Mouse (Mus musculus) liver, embryonic 14.5 days (tissue): Measurements from ENCODE around the gene Slc1a5. TPM values are rescaled to one million over a fixed set of nuclear protein-coding genes. Genes with fewer than 3 reads are reported as not detected.

Experiments
- ATAC-seq: fragments of 200-750 bp; cut with Nextera tagmentation; 2 replicates; pipeline ENCODE4 v1.8.0; 2017; ENCODE audit warnings: moderate number of reproducible peaks, mild to moderate bottlenecking, moderate library complexity; ENCODE audit not compliant: insufficient read depth
- DNase-seq, 3 experiments: peaks; one replicate each; pipeline ENCODE4 v3.0.0-alpha.2; 2012 to 2013; ENCODE audit warnings: low read depth in 3 of 3, low spot score in 3 of 3
- H3K27ac ChIP-seq: fragments of 300-500 bp; sonication (generic); 2 replicates; pipeline ENCODE4 v1.5.1; 2014; ENCODE audit warnings: moderate library complexity, mild to moderate bottlenecking, control low read depth, inconsistent platforms
- H3K27me3 ChIP-seq: fragments of 300-500 bp; sonication (generic); 2 replicates; pipeline ENCODE4 v1.6.1; 2014; ENCODE audit warnings: mild to moderate bottlenecking, low read length, moderate library complexity; ENCODE audit not compliant: control insufficient read depth, insufficient read depth
- H3K36me3 ChIP-seq: fragments of 300-500 bp; sonication (generic); replicated peaks from 2 replicates; pipeline ENCODE4 v1.6.1; 2014; ENCODE audit warnings: low read depth; ENCODE audit not compliant: control insufficient read depth, insufficient read depth
- H3K4me1 ChIP-seq, 2 experiments: fragments of 200-500 bp in 1 of 2; fragments of 300-500 bp in 1 of 2; sonication (generic) in 1 of 2; replicated peaks; 2 replicates each; pipeline ENCODE4 v1.6.1; 2012 to 2014; ENCODE audit warnings: antibody characterized with exemption in 1 of 2, inconsistent platforms in 1 of 2, low read length in 1 of 2; ENCODE audit not compliant: control insufficient read depth in 2 of 2, insufficient read depth in 2 of 2
- H3K4me2 ChIP-seq: fragments of 300-500 bp; sonication (generic); 2 replicates; pipeline ENCODE4 v1.6.1; 2014; ENCODE audit warnings: low read depth, mild to moderate bottlenecking, control low read depth, moderate library complexity
- H3K4me3 ChIP-seq, 2 experiments: fragments of 200-500 bp in 1 of 2; fragments of 300-500 bp in 1 of 2; sonication (generic) in 1 of 2; 2 replicates each; pipeline ENCODE4 v1.5.1; 2012 to 2014; ENCODE audit warnings: low read depth in 2 of 2, low read length in 2 of 2, mild to moderate bottlenecking in 2 of 2, control low read depth in 1 of 2, inconsistent platforms in 1 of 2, moderate library complexity in 1 of 2; ENCODE audit not compliant: insufficient read depth in 1 of 2
- H3K9ac ChIP-seq: fragments of 300-500 bp; sonication (generic); replicated peaks from 2 replicates; pipeline ENCODE4 v1.6.1; 2014; ENCODE audit warnings: mild to moderate bottlenecking, control low read depth, moderate library complexity
- H3K9me3 ChIP-seq: fragments of 300-500 bp; sonication (generic); 2 replicates; pipeline ENCODE4 v1.6.1; 2016; ENCODE audit warnings: low read length, mixed read lengths; ENCODE audit not compliant: control insufficient read depth
- CTCF ChIP-seq: IDR thresholded peaks from 2 replicates; pipeline ENCODE4 v1.5.1; 2016; ENCODE audit warnings: antibody characterized with exemption, low read depth, control low read depth
- EP300 ChIP-seq: IDR thresholded peaks from 2 replicates; pipeline ENCODE4 v1.6.1; 2016; ENCODE audit warnings: antibody characterized with exemption, low read depth
- WGBS: fragments of 180-500 bp; shearing (Covaris S2); extraction: QIAGEN DNeasy Blood & Tissue Kit; methylation state at CpG from one replicate; pipeline ENCODE4 v1.1.7; 2014; ENCODE audit not compliant: insufficient replicate concordance; 5-methylcytosine and 5-hydroxymethylcytosine counted together
- polyA plus RNA-seq, 2 experiments: library from polyadenylated mRNA; depleted of rRNA in 1 of 2; stranded (reverse) in 1 of 2; unstranded in 1 of 2; fragments of >200 nt; fragmentation: Nextera tagmentation in 1 of 2; extraction: Ambion mirVana in 1 of 2; gene quantifications; 2 replicates each; pipeline versions ENCODE4 v1.2.1 to v1.2.3; 2012 to 2014

Gene Slc1a5
- polyA plus RNA-seq, 2 experiments: 61.7 to 160 TPM

- Histone ChIP-seq H3K9me3 (no peaks in the 10 kb centered on the region), H3K4me1 (peaks cover 16 to 17% of the 10 kb centered on the region in 2 experiments), H3K4me2 (peak overlapping the region; percentile 84), H3K4me3 (peak overlapping the region; percentile 58 to 68), H3K36me3 (peaks cover 2% of the 10 kb centered on the region; the same call in 1 of the 2 replicates), H3K27me3 (no peaks in the 10 kb centered on the region), H3K27ac (no peak overlapping the region; the same call in 1 of the 2 replicates), H3K9ac (peak overlapping the region; percentile 80)
- ATAC-seq (no peak), DNase-seq (no peak)
- TF ChIP-seq EP300 (no peak), CTCF (no peak)
- 14% methylated on average over 3 of the region's 3 CpGs for WGBS
Observed at GRCm38 (mm10) chr7:16844696-16845071, 63.5 kb downstream of the Slc1a5 start.

DNA sequence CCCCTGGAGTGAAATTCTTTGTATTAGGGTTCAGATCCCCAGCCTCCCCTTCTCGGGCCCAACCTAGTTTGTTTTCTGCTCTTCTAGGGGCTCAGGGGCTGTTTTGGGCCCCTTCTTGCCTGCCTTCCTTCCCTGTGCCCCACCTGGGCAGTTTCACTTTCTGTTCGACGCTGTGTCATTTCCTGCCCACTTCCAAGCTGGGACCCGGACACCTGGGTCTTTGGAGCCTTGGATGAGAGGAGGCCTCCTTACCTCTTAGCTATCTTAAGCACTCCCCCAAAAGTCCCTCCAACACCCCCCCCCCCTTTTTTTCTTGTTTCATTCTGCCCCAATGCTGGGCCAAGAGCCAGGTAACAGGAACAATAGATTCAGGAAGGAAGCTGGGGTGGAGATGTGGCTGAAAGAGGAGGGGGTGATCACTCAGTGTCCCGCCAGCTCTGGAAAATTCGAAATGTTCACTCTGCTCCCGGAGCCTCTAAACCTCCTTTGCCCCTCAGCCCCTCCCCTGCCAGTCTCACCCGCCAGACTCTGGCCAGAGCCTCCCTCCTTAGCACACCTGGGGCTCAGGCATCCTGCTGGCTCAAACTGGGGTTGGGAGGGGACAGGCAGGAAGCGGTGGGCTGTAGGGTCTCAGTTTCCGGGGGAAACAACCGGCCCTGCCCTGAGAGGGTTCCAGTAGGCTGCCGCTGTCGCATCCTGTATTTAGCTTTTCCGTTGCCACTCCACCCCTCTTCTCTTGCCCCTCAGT is 64.1 kb downstream of the Slc1a5 start:
- no peaks in the 10 kb centered on the region for H3K27me3 ChIP-seq
- 0 out of 2 replicates have a peak, but pooled peaks cover under 1% of the 10 kb centered on the region for H3K36me3 ChIP-seq
- peaks cover 16 to 17% of the 10 kb centered on the region in 2 experiments for H3K4me1 ChIP-seq
- no peak for TF ChIP-seq CTCF
- TF ChIP-seq EP300: no peak
- DNase-seq: no peak
- H3K4me3 ChIP-seq: peak overlapping the region; percentile 58 to 68
- no peak for ATAC-seq
- 8% methylated on average over 14 of the region's 14 CpGs for WGBS
- peak overlapping the region; percentile 80 for H3K9ac ChIP-seq
- no peak overlapping the region; the same call in 1 of the 2 replicates for H3K27ac ChIP-seq
- H3K9me3 ChIP-seq: no peaks in the 10 kb centered on the region
- peak overlapping the region; percentile 84 for H3K4me2 ChIP-seq

DNA sequence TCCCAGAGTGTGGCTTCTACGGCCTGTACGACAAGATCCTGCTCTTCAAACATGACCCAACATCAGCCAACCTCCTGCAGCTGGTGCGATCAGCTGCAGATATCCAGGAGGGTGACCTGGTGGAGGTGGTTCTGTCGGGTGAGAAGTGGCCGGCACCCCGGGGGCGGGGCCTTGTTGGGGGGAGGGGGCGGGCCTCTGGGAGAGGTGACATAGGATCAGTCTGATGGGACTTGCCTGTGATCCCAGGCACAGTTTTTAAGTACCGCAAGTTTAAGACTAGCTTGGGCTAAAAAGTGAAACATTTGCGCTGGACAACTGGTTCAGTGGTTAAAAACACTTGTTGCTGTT is 64.7 kb downstream of the Slc1a5 start:
- DNase-seq (no peak), ATAC-seq (no peak)
- no peak for TF ChIP-seq EP300
- no peak for TF ChIP-seq CTCF
- peak overlapping the region; percentile 80 for H3K9ac ChIP-seq
- H3K4me1 ChIP-seq: peaks cover 16 to 17% of the 10 kb centered on the region in 2 experiments
- peak overlapping the region; percentile 84 for H3K4me2 ChIP-seq
- H3K27ac ChIP-seq: no peak overlapping the region
- no peaks in the 10 kb centered on the region for H3K9me3 ChIP-seq
- H3K36me3 ChIP-seq: no peaks in the 10 kb centered on the region
- 25% methylated on average over 10 of the region's 10 CpGs for WGBS
- H3K27me3 ChIP-seq: no peaks in the 10 kb centered on the region
- peak overlapping the region; percentile 58 to 68 for H3K4me3 ChIP-seq

- no peak for TF ChIP-seq CTCF
- DNase-seq: no peak
- 79% methylated on average over 5 of the region's 5 CpGs for WGBS
- Histone ChIP-seq H3K4me2 (no peak overlapping the region), H3K4me3 (no peak overlapping the region), H3K27me3 (no peaks in the 10 kb centered on the region), H3K27ac (no peak overlapping the region), H3K36me3 (no peaks in the 10 kb centered on the region), H3K9ac (no peak overlapping the region), H3K9me3 (no peaks in the 10 kb centered on the region), H3K4me1 (peaks cover 16 to 17% of the 10 kb centered on the region in 2 experiments)
- no peak for ATAC-seq
Observed at GRCm38 (mm10) chr7:16846775-16847174, 65.6 kb downstream of the Slc1a5 start.

DNA sequence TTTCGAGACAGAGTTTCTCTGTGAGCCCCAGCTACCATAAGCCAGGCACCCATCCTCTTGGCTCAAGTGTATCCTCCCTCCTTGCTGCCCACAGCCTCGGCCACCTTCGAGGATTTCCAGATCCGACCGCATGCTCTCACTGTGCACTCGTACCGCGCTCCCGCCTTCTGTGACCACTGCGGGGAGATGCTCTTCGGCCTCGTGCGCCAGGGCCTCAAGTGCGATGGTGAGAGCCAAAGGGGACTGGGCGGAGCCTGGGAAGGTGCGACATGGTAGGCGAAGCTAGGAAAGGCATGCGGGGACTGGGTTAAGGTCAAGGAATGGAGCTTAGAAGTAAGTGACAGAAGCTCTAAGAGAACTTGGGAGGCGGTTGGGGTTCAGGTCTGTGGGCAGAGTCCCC is 66.4 kb downstream of the Slc1a5 start:
- Histone ChIP-seq H3K9ac (no peak overlapping the region), H3K27ac (no peak overlapping the region), H3K4me1 (peaks cover 11 to 17% of the 10 kb centered on the region in 2 experiments), H3K4me2 (no peak overlapping the region), H3K27me3 (no peaks in the 10 kb centered on the region), H3K9me3 (no peaks in the 10 kb centered on the region), H3K36me3 (no peaks in the 10 kb centered on the region), H3K4me3 (no peak overlapping the region)
- TF ChIP-seq CTCF (no peak), EP300 (no peak)
- ATAC-seq: no peak
- 84% methylated on average over 19 of the region's 19 CpGs for WGBS
- no peak for DNase-seq

Other genes starting within 250 kb of the Slc1a5 start
- gene Arhgap35, start 166.3 kb upstream of the Slc1a5 start, polyA plus RNA-seq (2012; rRNA removed): 2.1 and 2.3 TPM in 2 replicates
- 2.0 and 2.2 TPM in 2 replicates for gene Arhgap35, start 166.3 kb upstream of the Slc1a5 start, polyA plus RNA-seq (2014; fragmentation: Nextera tagmentation; extraction: Ambion mirVana)
- gene Ceacam15, start 105.6 kb upstream of the Slc1a5 start, polyA plus RNA-seq (2012; rRNA removed): not detected in 2 replicates
- gene Ceacam15, start 105.6 kb upstream of the Slc1a5 start, polyA plus RNA-seq (2014; fragmentation: Nextera tagmentation; extraction: Ambion mirVana): not detected in 2 replicates
- gene Ceacam9, start 59.4 kb upstream of the Slc1a5 start, polyA plus RNA-seq (2012; rRNA removed): not detected in 2 replicates
- not detected in 2 replicates for gene Ceacam9, start 59.4 kb upstream of the Slc1a5 start, polyA plus RNA-seq (2014; fragmentation: Nextera tagmentation; extraction: Ambion mirVana)
- gene Ap2s1, start 42.9 kb upstream of the Slc1a5 start, polyA plus RNA-seq (2012; rRNA removed): 165 and 175 TPM in 2 replicates
- gene Ap2s1, start 42.9 kb upstream of the Slc1a5 start, polyA plus RNA-seq (2014; fragmentation: Nextera tagmentation; extraction: Ambion mirVana): 176 and 198 TPM in 2 replicates
- gene Strn4, start 34.5 kb downstream of the Slc1a5 start, polyA plus RNA-seq (2012; rRNA removed): 41.3 and 43.0 TPM in 2 replicates
- 27.2 and 32.2 TPM in 2 replicates for gene Strn4, start 34.5 kb downstream of the Slc1a5 start, polyA plus RNA-seq (2014; fragmentation: Nextera tagmentation; extraction: Ambion mirVana)
- 5.6 and 6.6 TPM in 2 replicates for gene Fkrp, start 35.4 kb downstream of the Slc1a5 start, polyA plus RNA-seq (2012; rRNA removed)
- gene Fkrp, start 35.4 kb downstream of the Slc1a5 start, polyA plus RNA-seq (2014; fragmentation: Nextera tagmentation; extraction: Ambion mirVana): 7.2 and 8.9 TPM in 2 replicates
- 2.5 and 3.2 TPM in 2 replicates for gene Prkd2, start 61.6 kb downstream of the Slc1a5 start, polyA plus RNA-seq (2012; rRNA removed)
- 1.8 and 2.2 TPM in 2 replicates for gene Prkd2, start 61.6 kb downstream of the Slc1a5 start, polyA plus RNA-seq (2014; fragmentation: Nextera tagmentation; extraction: Ambion mirVana)
- 0.68 and 0.92 TPM in 2 replicates for gene Dact3, start 94.0 kb downstream of the Slc1a5 start, polyA plus RNA-seq (2012; rRNA removed)
- gene Dact3, start 94.0 kb downstream of the Slc1a5 start, polyA plus RNA-seq (2014; fragmentation: Nextera tagmentation; extraction: Ambion mirVana): 0.09 and 0.14 TPM in 2 replicates
- gene Gng8, start 110.4 kb downstream of the Slc1a5 start, polyA plus RNA-seq (2012; rRNA removed): 0.44 and 0.47 TPM in 2 replicates
- not detected in 2 replicates for gene Gng8, start 110.4 kb downstream of the Slc1a5 start, polyA plus RNA-seq (2014; fragmentation: Nextera tagmentation; extraction: Ambion mirVana)
- 0.84 and 0.87 TPM in 2 replicates for gene Ptgir, start 125.2 kb downstream of the Slc1a5 start, polyA plus RNA-seq (2012; rRNA removed)
- gene Ptgir, start 125.2 kb downstream of the Slc1a5 start, polyA plus RNA-seq (2014; fragmentation: Nextera tagmentation; extraction: Ambion mirVana): 0.88 and 1.2 TPM in 2 replicates
- gene Calm3, start 142.8 kb downstream of the Slc1a5 start, polyA plus RNA-seq (2012; rRNA removed): 72.2 and 90.3 TPM in 2 replicates
- gene Calm3, start 142.8 kb downstream of the Slc1a5 start, polyA plus RNA-seq (2014; fragmentation: Nextera tagmentation; extraction: Ambion mirVana): 115 and 122 TPM in 2 replicates
- 0.04 and 0.08 TPM in 2 replicates for gene Pnmal2, start 163.3 kb downstream of the Slc1a5 start, polyA plus RNA-seq (2012; rRNA removed)
- 0.08 and 0.14 TPM in 2 replicates for gene Pnmal2, start 163.3 kb downstream of the Slc1a5 start, polyA plus RNA-seq (2014; fragmentation: Nextera tagmentation; extraction: Ambion mirVana)
- 0.01 and 0.03 TPM in 2 replicates for gene Pnmal1, start 178.3 kb downstream of the Slc1a5 start, polyA plus RNA-seq (2012; rRNA removed)
- 0.03 TPM in 1 of 2 replicates, not detected in the other for gene Pnmal1, start 178.3 kb downstream of the Slc1a5 start, polyA plus RNA-seq (2014; fragmentation: Nextera tagmentation; extraction: Ambion mirVana)
- 0.01 and 0.02 TPM in 2 replicates for gene Gm42372, start 201.7 kb downstream of the Slc1a5 start, polyA plus RNA-seq (2012; rRNA removed)
- gene Gm42372, start 201.7 kb downstream of the Slc1a5 start, polyA plus RNA-seq (2014; fragmentation: Nextera tagmentation; extraction: Ambion mirVana): 0.03 and 0.04 TPM in 2 replicates
- gene Ccdc8, start 211.4 kb downstream of the Slc1a5 start, polyA plus RNA-seq (2012; rRNA removed): 2.0 and 2.7 TPM in 2 replicates
- 1.5 and 2.3 TPM in 2 replicates for gene Ccdc8, start 211.4 kb downstream of the Slc1a5 start, polyA plus RNA-seq (2014; fragmentation: Nextera tagmentation; extraction: Ambion mirVana)
- 61.7 and 68.3 TPM in 2 replicates for gene Ppp5c, start 246.6 kb downstream of the Slc1a5 start, polyA plus RNA-seq (2012; rRNA removed)
- 38.5 and 42.8 TPM in 2 replicates for gene Ppp5c, start 246.6 kb downstream of the Slc1a5 start, polyA plus RNA-seq (2014; fragmentation: Nextera tagmentation; extraction: Ambion mirVana)